22 mouse cellular contexts compared by ENCODE assay signal in genomic region chr11:95219111-95219510, GRCm38 (mm10). TPM values are rescaled to one million over a fixed set of nuclear protein-coding genes. Genes with fewer than 3 reads are reported as not detected.
DNase-seq lines count a peak whose midpoint lies in the region; ATAC-seq and TF ChIP-seq lines count a peak whose summit lies in the region.
"Had no signal": no experiment of that assay in that cellular context is flagged by ENCODE, and none has a peak within 500 bp of the region (broad histone marks: within the 10 kb centered on the region; RNA-seq: fewer than 3 reads in every experiment).

No protein-coding gene starts in this region.

- no peak overlapping the region for H3K4me2 ChIP-seq in hindbrain, postnatal 0 days (ENCODE audit: low read depth, low read length)
- no peak overlapping the region for H3K4me2 ChIP-seq in hindbrain, embryonic 12.5 days (replicated peaks)
- no peak overlapping the region for H3K4me2 ChIP-seq in midbrain, embryonic 16.5 days (ENCODE audit: low read length)
- H3K4me2 ChIP-seq: embryonic facial prominence, embryonic 12.5 days; forebrain, embryonic 15.5 days; heart, embryonic 13.5 days had no signal

- peaks cover 7% of the 10 kb centered on the region; the same call in 1 of the 2 replicates for H3K4me1 ChIP-seq in hindbrain, postnatal 0 days (ENCODE audit: insufficient read depth, low read length)
- peaks cover 18% of the 10 kb centered on the region for H3K4me1 ChIP-seq in hindbrain, embryonic 12.5 days
- H3K4me1 ChIP-seq in midbrain, embryonic 10.5 days = peaks cover 22% of the 10 kb centered on the region
- H3K4me1 ChIP-seq in midbrain, embryonic 16.5 days (ENCODE audit: control insufficient read depth, insufficient read depth, low read length) = peaks cover 10% of the 10 kb centered on the region

- H3K27ac ChIP-seq in hindbrain, postnatal 0 days = no peak overlapping the region
- no peak overlapping the region for H3K27ac ChIP-seq in hindbrain, embryonic 12.5 days
- 0 out of 2 replicates have a peak overlapping the region, but pooled peaks have one; percentile 6 for H3K27ac ChIP-seq in midbrain, embryonic 10.5 days (replicated peaks)
- H3K27ac ChIP-seq in midbrain, embryonic 16.5 days (ENCODE audit: low read length) = no peak overlapping the region
- H3K27ac ChIP-seq: embryonic facial prominence, embryonic 12.5 days; forebrain, embryonic 15.5 days; heart, embryonic 13.5 days had no signal

- 49% methylated on average over 8 of the region's 8 CpGs for WGBS in hindbrain, postnatal 0 days
- WGBS in hindbrain, embryonic 12.5 days = 52% methylated on average over 8 of the region's 8 CpGs
- WGBS in midbrain, embryonic 10.5 days = 51% methylated on average over 8 of the region's 8 CpGs
- WGBS in midbrain, embryonic 16.5 days = 59% methylated on average over 8 of the region's 8 CpGs

- TF ChIP-seq CTCF in hindbrain, postnatal 0 days (IDR thresholded peaks at IDR 0.05; ENCODE audit: low read depth) = no peak

- peak; percentile 19; the same call in 1 of the 2 replicates for ATAC-seq in hindbrain, postnatal 0 days
- no peak for ATAC-seq in hindbrain, embryonic 12.5 days (ENCODE audit: low FRiP score)
- ATAC-seq in midbrain, embryonic 16.5 days = no peak
- ATAC-seq: forebrain, embryonic 15.5 days; hindbrain, embryonic 16.5 days had no signal

- H3K27me3 ChIP-seq in hindbrain, postnatal 0 days (ENCODE audit: insufficient read depth, low read length) = peaks cover 7% of the 10 kb centered on the region
- H3K27me3 ChIP-seq in hindbrain, embryonic 12.5 days = peaks cover 50% of the 10 kb centered on the region
- H3K27me3 ChIP-seq in midbrain, embryonic 10.5 days (ENCODE audit: low read depth, poor library complexity, severe bottlenecking) = peaks cover 76% of the 10 kb centered on the region
- peaks cover 12% of the 10 kb centered on the region for H3K27me3 ChIP-seq in midbrain, embryonic 16.5 days (ENCODE audit: control insufficient read depth, insufficient read depth, low read depth, low read length)

- no peaks in the 10 kb centered on the region for H3K36me3 ChIP-seq in hindbrain, postnatal 0 days (ENCODE audit: insufficient read depth, low read length)
- no peaks in the 10 kb centered on the region for H3K36me3 ChIP-seq in hindbrain, embryonic 12.5 days
- H3K36me3 ChIP-seq in midbrain, embryonic 10.5 days = no peaks in the 10 kb centered on the region
- H3K36me3 ChIP-seq in midbrain, embryonic 16.5 days (ENCODE audit: control insufficient read depth, insufficient read depth, low read length) = no peaks in the 10 kb centered on the region
- H3K36me3 ChIP-seq: embryonic facial prominence, embryonic 12.5 days; forebrain, embryonic 15.5 days; heart, embryonic 13.5 days had no signal

- H3K9ac ChIP-seq in hindbrain, postnatal 0 days (replicated peaks; ENCODE audit: low read length) = no peak overlapping the region
- no peak overlapping the region for H3K9ac ChIP-seq in hindbrain, embryonic 12.5 days
- no peak overlapping the region for H3K9ac ChIP-seq in midbrain, embryonic 16.5 days (ENCODE audit: low read depth, low read length)
- H3K9ac ChIP-seq: embryonic facial prominence, embryonic 12.5 days; forebrain, embryonic 15.5 days; heart, embryonic 13.5 days had no signal

- DNase-seq in adrenal gland, postnatal 10 days = peak; percentile 22
- no peak for DNase-seq in adrenal gland, adult (ENCODE audit: inconsistent age in 2 of 2, low spot score in 1 of 2)
- DNase-seq in cerebellum, postnatal 25 days = peak; percentile 16 to 42
- DNase-seq in cerebellum, adult 8-10 months = no peak
- no peak for DNase-seq in hindbrain, postnatal 0 days (ENCODE audit: low spot score)
- no peak for DNase-seq in midbrain, embryonic 10.5 days (ENCODE audit: low spot score)
- DNase-seq: cerebellum, adult 18-20 months; embryo, embryonic 11 days; gastrocnemius, postnatal 36 days; heart, adult 11 months; heart, postnatal 36 days; kidney, adult 11 months had no signal

- no peaks in the 10 kb centered on the region for H3K9me3 ChIP-seq in hindbrain, postnatal 0 days (ENCODE audit: low read length)
- no peaks in the 10 kb centered on the region for H3K9me3 ChIP-seq in hindbrain, embryonic 12.5 days (replicated peaks)
- no peaks in the 10 kb centered on the region for H3K9me3 ChIP-seq in midbrain, embryonic 10.5 days (replicated peaks)
- no peaks in the 10 kb centered on the region for H3K9me3 ChIP-seq in midbrain, embryonic 16.5 days (replicated peaks; ENCODE audit: control insufficient read depth, low read length, poor library complexity, severe bottlenecking)
- H3K9me3 ChIP-seq: embryonic facial prominence, embryonic 12.5 days; forebrain, embryonic 15.5 days; heart, embryonic 13.5 days had no signal

- no peak overlapping the region for H3K4me3 ChIP-seq in hindbrain, postnatal 0 days (ENCODE audit: low read length)
- H3K4me3 ChIP-seq in hindbrain, embryonic 12.5 days = no peak overlapping the region
- H3K4me3 ChIP-seq in midbrain, embryonic 10.5 days = no peak overlapping the region
- no peak overlapping the region for H3K4me3 ChIP-seq in midbrain, embryonic 16.5 days (ENCODE audit: low read depth, low read length)
- H3K4me3 ChIP-seq: embryonic facial prominence, embryonic 12.5 days; forebrain, embryonic 15.5 days; heart, embryonic 13.5 days had no signal

RNA-seq across cellular contexts. Expression of gene Tac4, which starts 42.2 kb away (rescaled TPM):
- total RNA-seq in adrenal gland, postnatal 10 days (2021) = not detected
- not detected in 2 replicates for total RNA-seq in hindbrain, postnatal 0 days (2014; rRNA removed)
- polyA plus RNA-seq in hindbrain, postnatal 0 days (2015; fragmentation: Nextera tagmentation; extraction: Ambion mirVana) = not detected in 2 replicates
- 0.18 and 0.22 TPM in 2 replicates for polyA plus RNA-seq in hindbrain, embryonic 12.5 days (2016; fragmentation: Nextera tagmentation; extraction: Ambion mirVana)
- not detected in 2 replicates for polyA plus RNA-seq in midbrain, embryonic 10.5 days (2016; fragmentation: Nextera tagmentation; extraction: Ambion mirVana)
- not detected in 2 replicates for polyA plus RNA-seq in midbrain, embryonic 16.5 days (2015; fragmentation: Nextera tagmentation; extraction: Ambion mirVana)
- total RNA-seq: adrenal gland, adult 18-20 months; common myeloid progenitor, adult 5-6 weeks; gastrocnemius, postnatal 36 days; heart, postnatal 36 days had no signal
- polyA plus RNA-seq: brain, embryonic 14.5 days; forebrain, embryonic 15.5 days; heart, embryonic 13.5 days; heart, postnatal 0 days; hindbrain, embryonic 16.5 days had no signal

Comparison
In these comparisons a context has a peak if more than half of its experiments do, and no peak if none do; other contexts are left out.
1. DNase-seq: peak in adrenal gland, postnatal 10 days (single experiment) and cerebellum, postnatal 25 days (2 of 2); none in adrenal gland, adult (0 of 2), cerebellum, adult 8-10 months (single experiment), hindbrain, postnatal 0 days (single experiment) and midbrain, embryonic 10.5 days (single experiment).